Mouse (Mus musculus): ENCODE measurements around the gene Btn2a2. TPM values are rescaled to one million over a fixed set of nuclear protein-coding genes. Genes with fewer than 3 reads are reported as not detected.
A peak's percentile ranks its signal among the peaks of the same experiment; 100 is the strongest.
"Not testable (repeated sequence)": the region's sequence is repeated elsewhere in the genome, so short reads cannot be mapped to it uniquely, and the experiment has no call there.

The Btn2a2 gene
- polyA plus RNA-seq (2015; fragmentation: Nextera tagmentation; extraction: Ambion mirVana) = not detected in 2 replicates

- H3K4me3 ChIP-seq (replicated peaks) = peak within 1 kb of the TSS; percentile 26; the same call in 1 of the 2 replicates
- H3K27me3 ChIP-seq = peaks cover 17% of the 10 kb centered on the region
- ATAC-seq (ENCODE audit: low read depth) = peak; percentile 69
- H3K27ac ChIP-seq = no peak within 1 kb of the TSS
- DNase-seq = no peak
- WGBS (ENCODE audit: insufficient replicate concordance) = 10% methylated on average over 14 of the region's 14 CpGs
- no peaks in the 10 kb centered on the region for H3K36me3 ChIP-seq
- H3K4me2 ChIP-seq = peak within 1 kb of the TSS; percentile 49
- H3K4me1 ChIP-seq (replicated peaks) = peaks cover 35% of the 10 kb centered on the region
- no peaks in the 10 kb centered on the region for H3K9me3 ChIP-seq (replicated peaks)
- peak within 1 kb of the TSS; percentile 24; the same call in 1 of the 2 replicates for H3K9ac ChIP-seq
Measured at GRCm38 (mm10) chr13:23488400-23489322, at the start of gene Btn2a2. TSS of gene Btn2a2 (minus strand) at chr13:23488857.

GRCm38 (mm10) chr13:23538249-23538648 is 49.6 kb upstream of the Btn2a2 start:
- Histone ChIP-seq H3K4me2 (peak overlapping the region; percentile 65), H3K36me3 (no peaks in the 10 kb centered on the region), H3K4me3 (replicated peaks) (peak overlapping the region; percentile 63), H3K4me1 (replicated peaks) (peaks cover 40% of the 10 kb centered on the region), H3K9me3 (replicated peaks) (no peaks in the 10 kb centered on the region), H3K9ac (peak overlapping the region; percentile 84), H3K27ac (peak overlapping the region; percentile 98), H3K27me3 (no peaks in the 10 kb centered on the region)
- ATAC-seq (ENCODE audit: low read depth) (no peak), DNase-seq (no peak)
- WGBS (ENCODE audit: insufficient replicate concordance) = 81% methylated on average over 5 of the region's 5 CpGs

GRCm38 (mm10) chr13:23537006-23537710 is 48.5 kb upstream of the Btn2a2 start:
- peaks cover 51% of the 10 kb centered on the region for H3K4me1 ChIP-seq (replicated peaks)
- peak overlapping the region; percentile 98 for H3K27ac ChIP-seq
- peak overlapping the region; percentile 63 for H3K4me3 ChIP-seq (replicated peaks)

GRCm38 (mm10) chr13:23536076-23536822 is 47.6 kb upstream of the Btn2a2 start:
- Histone ChIP-seq H3K27me3 (no peaks in the 10 kb centered on the region), H3K4me3 (replicated peaks) (peak overlapping the region; percentile 63), H3K4me2 (peak overlapping the region; percentile 65), H3K36me3 (no peaks in the 10 kb centered on the region), H3K4me1 (replicated peaks) (peaks cover 52% of the 10 kb centered on the region), H3K27ac (peak overlapping the region; percentile 98), H3K9me3 (replicated peaks) (no peaks in the 10 kb centered on the region), H3K9ac (peak overlapping the region; percentile 84)
- ATAC-seq (ENCODE audit: low read depth) (no peak), DNase-seq (no peak)
- WGBS (ENCODE audit: insufficient replicate concordance) = 14% methylated on average over 7 of the region's 7 CpGs

More at GRCm38 (mm10) chr13:23537006-23537710, 48.5 kb upstream of the Btn2a2 start:
- Histone ChIP-seq H3K36me3 (no peaks in the 10 kb centered on the region), H3K27me3 (no peaks in the 10 kb centered on the region), H3K9me3 (replicated peaks) (no peaks in the 10 kb centered on the region), H3K4me2 (peak overlapping the region; percentile 65), H3K9ac (peak overlapping the region; percentile 84)
- DNase-seq (no peak), ATAC-seq (ENCODE audit: low read depth) (no peak)
- 62% methylated on average over 3 of the region's 3 CpGs for WGBS (ENCODE audit: insufficient replicate concordance)

GRCm38 (mm10) chr13:23535137-23536075 is 46.7 kb upstream of the Btn2a2 start, which contains the start of gene Hist1h3g:
TSS of gene Hist1h3g (plus strand) at chr13:23535422.
- H3K9me3 ChIP-seq (replicated peaks); H3K36me3 ChIP-seq; H3K27me3 ChIP-seq: not testable (repeated sequence)
- ATAC-seq (ENCODE audit: low read depth) (peak; percentile 85), DNase-seq (peak; percentile 93)
- H3K4me3 ChIP-seq (replicated peaks) = peak within 1 kb of the TSS; percentile 63
- peak within 1 kb of the TSS; percentile 84 for H3K9ac ChIP-seq
- H3K27ac ChIP-seq = peak within 1 kb of the TSS; percentile 98
- peak within 1 kb of the TSS; percentile 65 for H3K4me2 ChIP-seq
- peaks cover 47% of the 10 kb centered on the region for H3K4me1 ChIP-seq (replicated peaks)
- under 1% methylated on average over 52 of the region's 62 CpGs for WGBS (ENCODE audit: insufficient replicate concordance)

- H3K4me2 ChIP-seq = peak overlapping the region; percentile 65
- peaks cover 48% of the 10 kb centered on the region for H3K4me1 ChIP-seq (replicated peaks)
- H3K36me3 ChIP-seq = no peaks in the 10 kb centered on the region
- H3K4me3 ChIP-seq (replicated peaks) = peak overlapping the region; percentile 63
- under 1% methylated on average over 15 of the region's 15 CpGs for WGBS (ENCODE audit: insufficient replicate concordance)
- H3K9ac ChIP-seq = peak overlapping the region; percentile 84
- H3K27me3 ChIP-seq = no peaks in the 10 kb centered on the region
- no peaks in the 10 kb centered on the region for H3K9me3 ChIP-seq (replicated peaks)
- peak; percentile 28 for ATAC-seq (ENCODE audit: low read depth)
- DNase-seq = peak; percentile 65
- peak overlapping the region; percentile 98 for H3K27ac ChIP-seq
Measured at GRCm38 (mm10) chr13:23534368-23535131, 45.9 kb upstream of the Btn2a2 start.

GRCm38 (mm10) chr13:23533560-23534367 is 45.1 kb upstream of the Btn2a2 start, which contains the start of gene Hist1h2af:
TSS of gene Hist1h2af (plus strand) at chr13:23533906.
- H3K36me3 ChIP-seq; H3K27me3 ChIP-seq; H3K9me3 ChIP-seq (replicated peaks): not testable (repeated sequence)
- Histone ChIP-seq H3K27ac (peak within 1 kb of the TSS; percentile 98), H3K4me2 (peak within 1 kb of the TSS; percentile 65), H3K4me3 (replicated peaks) (peak within 1 kb of the TSS; percentile 63), H3K9ac (peak within 1 kb of the TSS; percentile 84), H3K4me1 (replicated peaks) (peaks cover 50% of the 10 kb centered on the region)
- under 1% methylated on average over 31 of the region's 53 CpGs for WGBS (ENCODE audit: insufficient replicate concordance)
- peak; percentile 49 for ATAC-seq (ENCODE audit: low read depth)
- DNase-seq = peak; percentile 83

- peak overlapping the region; percentile 63 for H3K4me3 ChIP-seq (replicated peaks)
- WGBS (ENCODE audit: insufficient replicate concordance) = 13% methylated on average over 9 of the region's 9 CpGs
- H3K9ac ChIP-seq = peak overlapping the region; percentile 84
- DNase-seq (no peak), ATAC-seq (ENCODE audit: low read depth) (no peak)
- H3K27ac ChIP-seq = peak overlapping the region; percentile 98
- H3K27me3 ChIP-seq = no peaks in the 10 kb centered on the region
- peaks cover 42% of the 10 kb centered on the region for H3K4me1 ChIP-seq (replicated peaks)
- H3K36me3 ChIP-seq = no peaks in the 10 kb centered on the region
- peak overlapping the region; percentile 65 for H3K4me2 ChIP-seq
- no peaks in the 10 kb centered on the region for H3K9me3 ChIP-seq (replicated peaks)
Measured at GRCm38 (mm10) chr13:23532262-23533075, 43.8 kb upstream of the Btn2a2 start.

Measured in liver, embryonic 13.5 days (tissue).